Mouse (Mus musculus) cerebellum, adult 9-10 months (tissue): ENCODE results near the gene Cacng7.
"Not testable (repeated sequence)": the region's sequence is repeated elsewhere in the genome, so short reads cannot be mapped to it uniquely, and the experiment has no call there.

ENCODE experiments used
- DNase-seq: peaks from one replicate; pipeline ENCODE4 v3.0.0; 2022

Gene Cacng7

GRCm38 (mm10) chr7:3390413-3391080, 57.8 kb downstream of the Cacng7 start, which contains the start of gene Cacng8:
Gene Cacng8, plus strand, starts transcription at chr7:3390683.
- no peak for DNase-seq

DNA sequence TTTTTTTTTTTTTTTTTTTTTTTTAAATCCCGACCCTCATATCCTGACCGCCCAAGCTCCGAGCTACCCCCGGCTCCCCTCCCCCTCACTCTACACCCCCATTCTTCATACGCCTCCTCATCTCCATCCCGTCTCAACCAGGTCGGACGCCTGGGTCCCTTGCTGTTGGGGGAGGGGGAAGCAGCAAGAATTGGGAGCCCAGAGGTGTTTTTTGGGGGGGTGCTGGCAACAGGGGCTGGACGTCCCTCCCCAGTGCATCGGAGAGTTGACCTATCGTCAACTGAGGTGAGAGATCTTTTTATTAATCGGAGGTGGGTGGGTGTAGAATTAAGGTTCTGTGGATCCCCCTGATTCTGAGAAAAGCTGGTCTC, 58.3 kb downstream of the Cacng7 start:
- no peak for DNase-seq

- DNase-seq = no peak
Observed at GRCm38 (mm10) chr7:3391809-3392208, 59.1 kb downstream of the Cacng7 start.

DNA sequence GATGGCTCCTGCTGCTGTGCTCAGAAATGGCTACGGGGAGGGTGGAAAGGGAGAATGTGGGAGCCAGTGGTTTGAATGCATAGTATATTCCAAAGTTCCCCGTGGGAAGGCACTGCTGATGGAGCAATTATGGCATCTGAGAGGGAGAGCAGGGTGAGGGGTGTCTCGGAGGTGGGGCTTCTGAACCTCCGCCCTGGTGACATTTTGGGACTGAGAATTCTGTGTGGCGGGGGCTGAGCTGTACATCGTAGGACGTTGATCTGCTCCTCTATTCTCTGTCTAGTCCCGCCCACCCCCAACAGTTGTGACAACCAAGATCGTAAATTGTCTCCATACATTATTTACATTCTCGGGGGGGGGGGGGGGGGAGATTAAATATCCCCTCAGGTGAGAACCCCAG, 64.6 kb downstream of the Cacng7 start:
- no peak for DNase-seq

DNA sequence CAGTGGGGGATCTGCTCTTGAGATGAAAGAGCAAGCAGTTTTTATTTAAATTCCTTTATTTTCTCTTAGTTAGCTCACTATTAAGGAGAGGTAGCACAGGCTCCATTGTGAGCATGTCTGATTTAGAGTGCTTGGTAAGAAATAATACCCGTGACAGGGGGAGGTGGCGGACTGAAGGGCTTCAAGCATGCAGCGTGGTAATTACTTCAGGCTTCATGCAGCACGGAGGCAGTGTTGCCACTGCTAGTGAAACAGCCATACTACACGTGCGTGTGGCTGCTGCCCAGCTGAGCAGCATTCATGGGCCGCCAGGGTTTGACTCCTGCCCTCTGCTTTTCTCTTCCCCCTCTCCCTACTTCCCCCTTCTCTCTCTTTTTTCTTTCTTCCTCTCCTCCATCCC, 65.0 kb downstream of the Cacng7 start:
- DNase-seq = no peak

GRCm38 (mm10) chr7:3398363-3398762, 65.6 kb downstream of the Cacng7 start:
- DNase-seq = not testable (repeated sequence)

GRCm38 (mm10) chr7:3399937-3400336, 67.2 kb downstream of the Cacng7 start:
- no peak for DNase-seq

DNA sequence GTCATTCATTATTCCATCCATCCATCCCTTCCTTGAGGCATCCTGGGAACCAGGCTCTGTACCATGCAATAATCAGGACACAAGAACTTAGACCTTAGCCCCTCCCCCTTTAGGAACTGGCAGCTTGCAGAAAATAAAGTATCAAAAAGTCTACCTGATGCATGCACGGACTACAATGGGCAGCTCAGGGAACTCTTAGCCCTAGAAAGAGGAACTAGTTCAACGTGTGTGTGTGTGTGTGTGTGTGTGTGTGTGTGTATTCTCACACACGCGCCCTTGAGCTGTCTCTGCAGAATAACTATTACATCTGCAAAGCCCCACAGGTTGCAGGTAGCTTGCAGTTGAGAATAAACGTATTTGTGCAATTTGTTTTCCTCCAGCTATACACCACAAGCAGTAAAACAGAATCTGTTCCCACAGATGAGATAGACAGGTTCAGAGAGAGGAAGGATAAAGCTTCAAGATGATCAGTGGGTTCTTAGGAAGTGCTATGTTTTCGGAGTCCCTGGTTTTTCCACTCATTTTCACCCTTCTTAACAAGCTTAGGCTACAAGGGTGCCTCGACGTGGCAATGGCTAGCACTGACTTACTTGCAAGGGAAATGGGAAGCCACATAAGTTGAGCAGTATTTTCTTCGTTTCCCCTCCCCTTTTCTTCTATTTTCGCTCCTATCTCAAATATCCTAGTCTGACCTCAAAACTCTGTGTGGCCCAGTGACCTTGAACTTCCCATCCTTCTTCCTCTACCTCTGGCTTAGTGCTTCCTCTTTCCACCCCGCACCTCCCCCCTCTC, 77.2 kb downstream of the Cacng7 start:
- DNase-seq = no peak

DNA sequence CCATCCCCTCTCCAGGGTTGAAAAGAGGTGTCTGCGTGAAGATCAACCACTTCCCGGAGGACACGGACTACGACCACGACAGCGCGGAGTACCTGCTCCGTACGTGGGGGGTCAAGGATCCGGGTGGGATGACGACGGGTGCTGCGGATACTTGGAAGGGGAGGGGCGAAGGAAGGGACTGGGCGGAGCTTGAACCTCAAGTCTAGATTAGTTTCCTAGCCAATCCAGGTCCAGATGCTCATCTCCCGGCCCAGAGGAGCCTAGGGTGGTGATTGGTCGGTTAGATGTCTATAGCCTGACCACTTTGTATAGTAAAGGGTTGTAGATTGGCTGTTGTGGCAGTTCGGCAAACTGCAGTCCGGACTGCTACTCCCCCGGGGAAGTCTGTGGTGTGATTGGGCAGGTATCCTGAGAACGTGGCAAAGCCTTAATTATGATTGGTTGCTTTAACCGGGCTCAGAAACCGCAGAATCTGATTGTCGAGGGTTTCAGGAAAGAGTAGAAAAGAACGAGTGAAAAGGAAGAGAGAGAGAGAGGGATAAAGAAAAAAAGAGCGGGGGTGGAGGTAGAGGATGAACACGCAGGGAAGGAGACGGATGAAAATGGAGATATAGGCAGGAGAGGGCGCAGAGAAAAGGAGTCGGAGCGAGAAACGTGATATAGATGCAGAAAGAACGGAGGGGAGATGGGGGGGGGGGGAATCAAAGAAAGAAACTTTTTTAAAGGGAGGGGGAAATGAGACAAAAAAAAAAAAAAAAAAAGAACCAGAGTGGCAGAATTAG, 78.6 kb downstream of the Cacng7 start:
- peak; percentile 69 for DNase-seq

GRCm38 (mm10) chr7:3412036-3412435, 79.3 kb downstream of the Cacng7 start:
- peak; percentile 54 for DNase-seq

DNA sequence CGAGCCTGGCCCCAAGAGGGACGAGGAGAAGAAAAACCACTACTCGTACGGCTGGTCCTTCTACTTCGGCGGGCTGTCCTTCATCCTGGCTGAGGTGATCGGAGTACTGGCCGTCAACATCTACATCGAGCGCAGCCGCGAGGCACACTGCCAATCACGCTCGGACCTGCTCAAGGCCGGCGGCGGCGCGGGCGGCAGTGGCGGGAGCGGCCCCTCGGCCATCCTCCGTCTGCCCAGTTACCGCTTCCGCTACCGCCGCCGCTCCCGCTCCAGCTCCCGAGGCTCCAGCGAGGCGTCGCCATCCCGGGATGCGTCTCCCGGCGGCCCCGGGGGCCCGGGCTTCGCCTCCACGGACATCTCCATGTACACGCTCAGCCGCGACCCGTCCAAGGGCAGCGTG, 82.1 kb downstream of the Cacng7 start:
- no peak for DNase-seq

- no peak for DNase-seq
Observed at GRCm38 (mm10) chr7:3415378-3415777, 82.6 kb downstream of the Cacng7 start.
